Mouse (Mus musculus): Measurements from ENCODE around the gene Bend5.

Bend5 gene

DNA sequence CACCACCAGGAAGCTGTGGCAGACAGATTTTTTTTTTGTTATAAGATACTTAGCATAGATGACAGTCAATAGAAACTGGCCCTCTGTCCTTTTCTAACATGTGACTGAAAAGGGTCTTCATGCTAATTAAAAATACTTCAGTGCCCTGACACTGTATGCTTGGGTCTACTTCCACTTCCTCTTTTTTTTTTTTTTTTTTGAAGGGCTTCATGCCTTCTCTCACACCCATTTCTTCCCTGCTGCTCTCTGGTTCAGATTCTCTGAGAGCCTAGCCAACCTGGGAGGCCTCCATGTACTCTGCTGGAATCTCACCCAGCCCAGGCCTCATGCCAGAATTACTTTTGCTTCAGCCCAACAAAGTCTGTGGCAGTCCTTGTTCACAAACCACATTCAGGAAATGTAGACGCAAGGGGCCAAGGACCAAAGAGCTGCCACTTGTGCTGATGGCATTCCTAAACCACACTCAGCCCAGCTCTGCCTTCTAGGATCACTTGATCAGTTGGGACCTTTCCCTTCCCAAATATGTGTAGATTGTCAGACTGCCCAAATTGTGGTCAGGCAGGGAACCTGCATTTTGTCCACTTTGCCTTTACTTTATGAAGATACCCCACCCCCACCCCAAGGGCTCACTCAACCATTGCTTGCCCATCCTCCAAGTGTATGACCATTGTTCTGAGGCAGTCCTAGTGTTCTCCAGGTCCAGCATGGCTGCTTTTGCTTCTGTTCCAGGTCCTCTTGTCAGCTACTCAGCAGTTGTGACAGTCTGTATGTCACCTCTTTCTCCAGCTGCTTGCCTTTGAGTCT lies 27.8 kb downstream of the Bend5 start:
- DNase-seq (ENCODE audit: low spot score in 2 of 2), result peak in 1 of 2 experiments; percentile 25

DNA sequence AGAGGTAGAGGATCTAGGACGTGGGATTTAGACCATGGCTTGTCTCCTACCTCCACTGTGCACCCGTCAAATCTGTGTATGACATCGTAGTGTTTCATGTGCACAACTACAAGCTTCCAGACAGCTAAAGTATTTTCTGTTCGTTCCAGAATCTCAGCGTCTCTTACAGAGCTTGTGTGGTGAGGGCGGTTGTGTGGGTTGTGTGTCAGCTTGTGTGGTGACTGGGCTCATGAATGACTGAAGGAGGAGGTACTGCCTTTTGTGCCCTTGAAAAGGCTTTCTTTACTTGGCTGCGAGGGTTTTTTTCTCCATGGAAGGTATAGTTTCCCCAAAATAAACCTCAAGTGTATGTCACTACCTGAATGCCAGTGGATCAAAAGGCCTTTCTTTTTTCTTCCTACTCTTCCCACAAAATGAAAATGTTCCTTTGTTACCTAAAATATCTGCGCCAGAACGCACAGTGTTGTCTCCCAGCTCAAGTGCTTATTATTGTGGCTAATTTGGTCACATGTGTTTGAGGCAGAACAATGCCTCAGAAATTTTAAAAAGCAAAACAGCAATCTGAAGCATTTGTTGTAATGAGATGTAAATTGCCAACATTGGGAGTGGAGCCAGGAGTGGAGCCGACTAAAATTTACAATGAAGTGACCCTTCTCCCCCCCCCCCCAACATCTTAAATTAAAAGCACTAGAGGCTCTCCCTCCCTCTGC lies 29.3 kb downstream of the Bend5 start:
- no peak for DNase-seq (ENCODE audit: low spot score in 2 of 2)

DNA sequence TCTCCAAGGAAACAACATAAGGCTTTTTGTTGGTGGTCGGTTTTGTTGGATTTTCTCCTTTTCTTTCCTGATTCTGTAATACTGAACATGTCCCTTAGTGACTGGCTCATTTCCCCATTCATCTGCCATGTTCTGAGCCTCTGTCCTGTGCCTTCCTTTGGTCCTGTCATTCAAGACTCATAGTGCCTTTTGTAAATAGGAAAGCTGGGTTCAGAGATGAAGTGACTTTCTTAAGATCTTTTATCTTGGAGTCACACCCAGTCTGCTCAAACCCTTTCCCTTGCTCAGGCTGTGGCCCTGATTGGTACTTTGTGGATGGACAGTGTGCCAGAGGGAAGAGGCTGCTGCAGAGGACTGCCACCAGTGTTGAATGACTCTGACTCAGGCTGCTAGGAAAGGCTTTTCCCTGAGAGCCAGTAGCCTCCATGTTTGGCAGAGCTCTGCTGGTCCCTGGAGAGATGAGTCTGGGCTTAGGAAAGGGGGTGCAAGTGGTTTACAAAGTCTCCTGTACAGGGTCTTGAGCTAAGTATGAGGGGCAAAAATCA lies 29.9 kb downstream of the Bend5 start:
- no peak for DNase-seq (ENCODE audit: low spot score in 2 of 2)

DNA sequence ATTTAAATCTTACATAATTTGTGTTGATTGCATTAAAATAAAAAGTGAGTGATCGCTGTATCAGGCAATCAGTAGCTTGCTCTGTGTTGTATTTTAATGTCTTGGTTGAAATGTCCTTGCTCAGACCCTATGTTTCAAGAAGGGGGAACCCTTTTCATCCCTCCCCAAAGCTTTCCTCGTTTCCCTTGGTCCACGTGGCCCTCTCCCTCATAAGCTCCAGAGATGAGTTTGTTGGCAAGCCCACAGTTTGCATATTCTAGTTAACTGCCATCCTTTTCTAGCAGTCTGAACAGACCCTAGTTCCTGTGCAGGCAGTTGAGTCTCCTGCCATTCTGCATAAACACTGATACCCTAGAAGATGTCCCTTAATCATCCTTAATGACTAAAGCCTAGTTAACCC lies 33.1 kb downstream of the Bend5 start:
- no peak for DNase-seq (ENCODE audit: low spot score in 2 of 2)

DNA sequence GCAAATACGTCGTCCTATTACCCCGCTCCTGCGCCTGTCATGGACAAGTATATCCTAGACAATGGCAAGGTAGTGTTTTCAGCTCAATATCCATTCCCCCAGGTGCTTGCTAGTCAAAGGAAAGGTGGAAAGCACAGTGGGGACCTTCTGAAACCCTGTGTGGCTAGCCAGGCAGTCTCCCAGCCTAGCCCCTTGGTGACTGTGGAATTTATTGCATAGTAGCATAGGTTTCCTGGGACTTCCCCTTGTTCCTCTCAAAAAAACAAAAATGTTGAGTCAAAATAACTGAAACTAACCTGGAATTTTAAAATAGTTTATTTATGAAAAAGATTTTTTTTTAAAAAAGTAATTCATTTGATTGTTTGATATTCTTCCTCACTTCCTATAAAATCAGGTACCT lies 33.8 kb downstream of the Bend5 start:
- no peak for DNase-seq (ENCODE audit: low spot score in 2 of 2)

DNA sequence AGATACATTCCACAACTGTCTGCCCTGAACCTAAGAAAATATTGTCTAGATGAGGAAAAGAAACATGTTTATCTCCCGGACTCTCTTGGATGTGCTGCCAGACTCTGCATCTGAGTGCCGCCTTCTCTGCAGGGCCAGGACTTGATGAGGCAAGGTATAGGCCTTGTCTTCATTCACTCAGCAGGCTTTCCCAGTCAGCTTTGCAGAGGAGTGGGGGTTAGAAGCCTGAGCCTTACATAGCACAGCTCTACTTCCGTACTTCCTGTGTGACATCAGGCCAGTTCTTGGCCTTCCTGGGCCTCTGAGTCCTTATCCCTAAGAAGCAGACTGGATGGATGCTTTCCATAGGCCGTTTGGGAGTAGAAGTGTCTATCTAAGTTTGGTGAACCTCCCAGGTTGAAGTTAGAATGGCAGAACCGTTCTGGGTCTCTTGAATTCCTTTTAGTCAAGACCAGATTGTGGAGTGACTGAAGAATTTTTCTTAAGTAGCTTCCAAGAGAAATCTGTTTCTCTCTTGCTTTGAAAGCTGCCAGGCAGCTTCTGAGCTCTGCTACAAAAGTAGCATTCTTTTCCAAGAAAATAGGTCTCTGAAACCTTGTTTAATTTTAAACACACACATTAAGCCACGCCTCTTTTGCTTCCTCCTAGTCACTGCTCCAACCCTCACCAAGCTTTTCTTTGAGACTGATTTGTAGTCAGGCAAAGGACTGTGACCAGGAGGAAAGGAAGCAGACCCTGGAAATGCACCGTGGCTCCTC lies 34.8 kb downstream of the Bend5 start:
- DNase-seq (ENCODE audit: low spot score in 2 of 2), result no peak

DNA sequence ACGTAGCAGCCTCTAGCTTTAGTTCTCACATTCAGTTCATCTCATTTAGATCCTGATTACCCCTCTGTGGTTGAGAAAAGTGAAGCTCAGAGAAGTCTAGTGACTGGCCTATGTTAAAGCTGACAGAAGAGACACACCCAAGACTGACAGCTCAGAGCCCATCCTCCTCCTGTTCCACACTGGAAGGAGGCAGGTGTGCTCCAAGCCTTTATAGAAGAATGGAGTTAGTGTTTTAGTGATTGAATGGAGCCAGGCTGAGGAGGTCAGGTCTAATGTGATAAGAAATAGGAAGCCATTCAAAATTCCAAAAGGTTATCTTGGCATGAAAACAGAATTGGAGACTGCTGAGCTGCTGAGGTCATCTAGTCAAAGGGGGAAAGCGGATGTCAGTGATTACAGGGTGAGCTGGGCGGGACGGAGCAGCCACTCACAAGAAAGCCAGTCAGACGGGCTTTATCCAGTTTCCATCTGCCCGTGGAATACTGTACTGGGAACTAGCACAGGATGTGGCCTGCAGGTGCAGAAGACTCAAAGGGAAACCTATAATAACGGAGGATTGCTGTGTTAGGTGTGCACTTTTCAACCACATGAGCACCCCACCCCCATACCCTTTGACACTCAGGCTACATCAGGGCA lies 36.6 kb downstream of the Bend5 start:
- no peak for DNase-seq (ENCODE audit: low spot score in 2 of 2)

DNA sequence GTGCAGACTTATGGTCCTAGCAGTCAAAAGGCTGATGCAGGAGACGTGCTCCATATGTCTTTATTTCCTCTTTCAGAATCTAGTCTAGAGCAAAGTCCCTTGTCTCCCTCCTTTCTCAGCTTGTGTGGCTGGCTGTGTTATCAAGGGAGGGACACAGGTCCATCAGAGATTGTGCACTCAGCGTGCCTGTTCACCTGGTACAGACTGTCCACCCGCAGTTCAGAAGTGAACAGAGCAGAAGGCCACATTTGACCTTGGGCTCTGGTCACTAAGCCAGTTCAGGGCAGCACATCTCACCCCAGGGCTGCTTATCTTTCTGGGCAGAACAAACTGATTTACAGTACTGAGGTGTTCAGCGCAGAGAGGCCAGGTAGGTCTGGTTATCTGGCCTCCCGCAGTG lies 37.4 kb downstream of the Bend5 start:
- no peak for DNase-seq (ENCODE audit: low spot score in 2 of 2)

DNA sequence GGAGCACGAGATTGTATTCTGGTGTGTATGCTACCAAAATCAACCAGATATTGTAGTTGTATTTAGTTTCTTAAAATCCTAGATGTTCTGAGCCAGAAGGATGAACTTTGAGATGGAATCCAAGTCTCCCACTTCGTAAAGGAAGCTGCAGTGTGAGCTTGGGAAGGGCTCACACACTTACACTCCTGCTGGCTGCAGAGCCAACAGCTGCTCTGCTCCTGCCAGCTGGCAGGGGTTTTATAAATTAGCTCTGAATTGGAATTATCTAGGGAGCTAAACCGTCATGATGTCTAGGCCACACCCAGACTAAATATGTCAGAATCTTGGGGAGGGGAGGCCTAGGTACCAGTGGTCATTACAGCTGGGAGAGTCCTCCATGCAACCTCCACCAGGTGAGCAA lies 38.5 kb downstream of the Bend5 start:
- DNase-seq (ENCODE audit: low spot score in 2 of 2), result no peak

DNA sequence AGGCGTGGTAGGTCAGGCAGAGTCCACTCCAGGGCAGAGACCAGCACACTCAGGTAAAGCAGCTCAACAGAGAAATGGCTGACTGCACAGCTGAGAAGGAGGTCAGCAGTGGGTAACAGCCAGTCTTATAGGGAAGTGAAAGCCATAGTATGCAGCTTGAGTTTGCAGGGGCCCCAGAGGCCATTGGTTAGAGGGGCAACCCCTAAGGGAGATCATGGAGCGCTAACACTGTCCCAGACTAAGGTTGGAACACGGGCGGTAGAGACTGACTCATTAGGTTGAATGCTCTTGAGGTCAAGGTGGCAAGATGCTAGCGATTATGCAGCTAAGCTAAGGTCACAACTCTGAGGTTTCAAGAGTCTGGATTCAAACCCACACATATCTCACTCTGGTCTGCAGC lies 40.8 kb downstream of the Bend5 start:
- peak in 1 of 2 experiments; percentile 38 for DNase-seq (ENCODE audit: low spot score in 2 of 2)

DNA sequence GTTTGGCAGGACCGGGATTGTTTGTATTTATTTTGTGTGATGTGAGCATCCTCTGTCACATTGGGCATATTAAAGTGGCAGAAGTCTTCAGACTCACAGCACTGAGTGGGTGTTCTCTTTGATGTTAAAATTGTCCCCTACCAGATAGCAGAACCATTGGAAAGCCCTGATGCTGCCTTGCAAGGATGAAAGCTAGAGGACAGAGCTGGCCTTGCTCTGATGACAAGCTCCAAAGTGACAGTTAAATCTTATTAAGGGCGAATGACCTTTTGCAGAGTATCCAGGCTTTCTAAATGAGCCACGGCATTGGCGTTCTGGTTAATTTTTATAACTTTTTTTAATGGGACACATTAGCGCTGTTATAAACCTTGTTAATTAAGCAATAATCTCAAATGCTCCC lies 42.8 kb downstream of the Bend5 start:
- DNase-seq (ENCODE audit: low spot score in 2 of 2), result no peak

DNA sequence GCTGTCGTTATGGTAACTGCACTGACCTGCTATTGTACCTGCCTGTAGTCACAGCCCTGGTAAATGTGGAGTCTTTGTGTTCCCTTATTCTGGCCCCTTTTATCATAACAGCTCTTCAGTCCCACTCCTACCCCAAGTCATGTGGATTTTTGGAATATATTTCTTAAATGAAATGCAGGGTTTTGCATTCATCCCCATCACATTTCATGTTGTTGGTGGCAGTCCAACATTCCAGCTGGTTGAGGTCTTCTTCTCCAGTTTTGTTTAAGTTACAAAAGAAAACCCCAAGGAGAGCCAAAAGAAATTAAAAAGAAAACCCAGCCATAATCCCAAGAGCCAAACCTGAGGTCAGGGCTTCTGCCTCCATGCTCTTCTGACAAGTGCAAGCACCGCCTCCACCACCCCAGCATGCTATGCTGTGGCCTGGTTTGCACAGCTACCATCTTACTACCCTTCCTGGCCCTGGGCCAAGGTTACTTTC lies 52.5 kb downstream of the Bend5 start:
- no peak for DNase-seq (ENCODE audit: low spot score in 2 of 2)

DNA sequence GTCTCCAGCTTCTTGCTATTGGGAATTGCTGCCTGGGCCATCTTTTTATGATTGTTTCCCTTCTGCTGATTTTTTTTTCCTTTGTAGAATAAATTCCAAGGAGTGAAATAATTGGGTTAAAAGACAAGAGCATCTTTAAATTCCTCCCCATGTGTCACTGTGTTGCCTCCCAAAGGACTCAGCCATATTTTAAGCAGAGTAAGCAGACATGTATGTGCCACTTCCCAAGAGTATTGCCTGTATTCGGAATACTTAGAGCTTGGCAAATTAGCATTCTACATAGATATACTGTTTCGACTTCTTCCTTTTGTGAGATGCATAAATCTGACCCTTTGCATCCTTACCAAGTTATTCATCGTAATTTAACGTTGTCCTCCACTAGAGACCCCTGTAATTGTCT lies 53.0 kb downstream of the Bend5 start:
- DNase-seq (ENCODE audit: low spot score in 2 of 2), result no peak

DNA sequence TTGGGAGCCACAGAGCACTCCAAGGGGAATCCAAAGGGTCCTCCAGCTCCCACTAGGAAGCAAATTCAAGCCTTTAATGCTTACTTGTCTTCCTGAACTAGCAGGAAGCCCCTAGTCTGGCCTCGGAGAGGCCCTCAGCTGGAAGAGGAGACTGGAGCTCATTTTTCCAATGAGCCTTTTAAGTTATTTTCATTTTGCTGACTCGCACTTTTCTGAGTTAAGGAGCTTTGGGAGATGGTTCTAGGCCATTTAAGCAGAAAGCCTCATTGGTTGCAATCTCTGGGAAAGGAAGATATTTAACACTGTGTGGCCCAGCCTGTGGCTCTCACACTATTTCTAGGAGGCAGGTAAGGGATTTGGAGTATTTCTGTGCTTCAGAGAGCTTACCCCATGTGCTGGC lies 55.0 kb downstream of the Bend5 start:
- DNase-seq (ENCODE audit: low spot score in 2 of 2), result no peak

DNA sequence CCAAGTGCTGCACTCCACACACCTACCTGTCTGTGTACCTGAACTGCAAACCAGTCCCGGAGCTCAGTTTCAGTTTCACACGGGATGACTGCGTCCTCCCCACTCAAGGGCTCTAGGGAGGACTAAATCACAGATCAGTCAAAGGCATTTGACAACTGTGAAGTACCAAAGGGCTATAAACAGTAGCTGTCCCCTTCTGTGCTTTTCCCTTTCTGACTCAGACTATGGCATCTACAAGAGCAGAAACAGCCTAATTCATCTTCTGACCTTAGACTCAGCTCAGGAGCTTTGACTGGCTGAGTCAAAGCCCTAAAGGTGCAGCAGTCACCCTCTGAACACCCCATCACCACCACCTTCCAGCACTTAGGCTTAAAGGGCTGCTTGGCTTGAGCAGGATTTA lies 56.9 kb downstream of the Bend5 start:
- no peak for DNase-seq (ENCODE audit: low spot score in 2 of 2)

DNA sequence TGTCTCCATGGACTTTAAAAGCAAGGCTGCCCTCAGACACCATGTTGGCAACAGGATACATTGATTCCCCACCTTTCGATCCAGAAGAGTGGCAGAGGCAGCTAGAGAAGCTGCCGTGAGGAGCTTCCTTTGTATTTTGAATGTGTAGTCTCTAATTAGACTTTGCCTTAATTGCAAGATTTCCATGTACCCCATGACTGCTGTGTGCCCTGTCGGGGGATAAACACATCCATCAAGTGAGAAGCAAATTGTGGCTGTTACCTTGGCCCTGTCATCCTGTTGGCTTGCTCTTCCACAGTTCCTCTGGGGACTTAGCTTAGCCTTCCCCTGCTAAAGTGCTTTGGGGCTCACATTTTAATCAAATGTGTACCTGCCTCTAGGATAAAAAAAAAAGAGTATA lies 57.7 kb downstream of the Bend5 start:
- no peak for DNase-seq (ENCODE audit: low spot score in 2 of 2)

DNA sequence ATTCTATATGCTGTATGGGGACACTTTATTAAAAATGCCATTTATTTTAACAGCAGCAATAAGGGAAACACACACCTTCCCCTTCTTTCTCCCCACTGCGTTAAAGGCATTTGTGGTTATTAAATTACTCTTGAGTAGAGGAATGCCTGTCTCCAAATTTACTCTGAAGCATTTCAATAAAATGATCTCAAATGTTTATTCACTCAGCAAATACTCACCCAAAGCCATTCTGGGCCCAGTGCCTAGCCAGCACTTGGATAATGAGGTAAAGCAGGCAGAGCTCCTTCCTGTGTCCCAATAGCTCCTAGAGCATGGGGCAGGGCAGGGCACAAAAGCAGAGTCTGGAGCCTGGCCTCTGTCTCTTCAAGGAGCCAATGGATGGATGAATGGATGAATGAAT lies 58.2 kb downstream of the Bend5 start:
- DNase-seq (ENCODE audit: low spot score in 2 of 2), result no peak

DNA sequence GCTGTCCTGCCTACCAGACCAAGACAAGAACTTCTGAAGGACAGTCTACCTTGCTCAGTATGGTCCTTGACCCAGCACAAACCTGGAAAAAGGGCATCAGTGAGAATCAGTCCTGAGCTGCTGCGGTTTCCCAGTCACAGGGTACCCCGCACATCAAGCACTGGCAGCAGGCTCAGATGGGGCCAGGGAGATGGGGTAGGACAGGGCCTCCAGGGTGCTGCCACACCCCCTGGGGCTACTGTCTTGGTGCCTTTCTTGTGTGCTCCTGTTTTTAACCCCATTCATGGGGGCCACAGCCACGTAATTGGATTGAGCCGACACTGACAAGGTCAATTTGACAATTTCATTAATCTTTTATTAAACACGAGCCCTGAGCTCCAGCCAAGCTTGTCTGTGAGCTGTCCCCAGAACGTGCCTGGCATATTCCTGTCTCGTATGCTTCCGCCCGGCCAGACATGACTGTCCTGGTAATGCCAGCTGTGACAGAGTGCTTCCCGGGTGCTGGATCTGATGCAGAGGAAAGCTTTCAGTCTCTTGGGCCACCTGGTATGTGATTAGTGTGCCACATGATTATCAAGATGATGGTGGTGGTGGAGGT lies 60.7 kb downstream of the Bend5 start:
- DNase-seq (ENCODE audit: low spot score in 2 of 2), result no peak

DNA sequence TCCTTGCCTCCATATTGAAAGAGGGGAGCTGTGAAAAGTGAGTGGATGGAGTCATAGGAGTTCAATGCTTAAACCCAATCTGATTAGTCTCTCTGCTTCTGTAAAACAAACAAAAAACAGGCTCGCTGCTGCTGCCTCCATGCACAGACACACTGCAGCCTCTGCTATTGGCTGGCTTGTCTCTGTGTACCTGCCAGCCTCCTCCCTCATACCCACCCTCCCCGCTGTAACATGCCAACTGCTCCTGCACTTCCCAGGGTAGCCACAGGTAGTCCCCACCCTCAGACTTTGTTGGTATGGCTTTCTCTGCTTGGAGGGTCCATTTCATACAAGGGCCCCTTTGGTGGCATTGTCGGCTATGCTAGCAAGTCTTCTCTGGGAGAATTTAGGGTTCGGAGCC lies 62.7 kb downstream of the Bend5 start:
- DNase-seq (ENCODE audit: low spot score in 2 of 2), result no peak

DNA sequence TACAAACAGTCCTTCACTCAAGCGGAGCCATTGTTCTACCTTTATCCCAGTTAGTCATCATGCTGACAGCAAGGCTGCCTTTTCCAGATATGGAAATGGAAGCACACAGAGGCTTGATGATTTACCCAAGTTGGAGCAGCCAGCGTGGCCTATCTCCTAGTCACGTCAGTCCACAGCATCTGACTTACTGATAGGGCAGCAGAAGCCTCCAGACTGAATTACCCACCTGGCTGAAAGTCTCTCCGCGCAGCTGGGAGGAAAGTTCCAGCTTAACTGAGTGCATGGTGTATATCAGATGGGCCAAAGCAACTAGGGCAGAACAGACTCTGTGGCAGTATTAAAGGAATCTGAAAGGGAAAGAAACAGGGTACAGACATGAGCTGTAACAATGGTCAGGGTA lies 68.7 kb downstream of the Bend5 start:
- DNase-seq (ENCODE audit: low spot score in 2 of 2), result no peak

DNA sequence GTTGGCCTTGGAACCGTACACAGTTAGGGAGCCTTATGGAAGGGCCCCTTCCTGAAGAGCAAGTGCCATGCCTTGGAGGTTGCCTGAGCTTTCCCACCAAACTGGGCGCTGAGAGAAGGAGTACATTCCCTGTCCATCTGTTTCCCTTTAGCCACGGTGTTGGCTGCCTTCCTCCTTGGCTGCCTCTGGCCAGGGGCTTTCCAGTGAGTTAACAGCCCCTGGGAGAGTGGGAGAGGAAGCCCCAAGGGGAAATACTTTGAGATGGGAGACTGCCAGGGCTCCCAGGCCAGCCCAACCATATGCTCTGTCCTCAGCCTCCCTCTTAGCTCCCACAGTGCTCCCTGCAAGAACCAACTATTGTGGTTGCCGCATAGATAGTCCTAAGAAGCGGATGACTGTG lies 70.4 kb downstream of the Bend5 start:
- DNase-seq (ENCODE audit: low spot score in 2 of 2), result no peak
